Mouse (Mus musculus): ENCODE results near the gene Rpl38.
"Not testable (repeated sequence)": the region's sequence is repeated elsewhere in the genome, so short reads cannot be mapped to it uniquely, and the experiment has no call there.

Gene Rpl38

DNA sequence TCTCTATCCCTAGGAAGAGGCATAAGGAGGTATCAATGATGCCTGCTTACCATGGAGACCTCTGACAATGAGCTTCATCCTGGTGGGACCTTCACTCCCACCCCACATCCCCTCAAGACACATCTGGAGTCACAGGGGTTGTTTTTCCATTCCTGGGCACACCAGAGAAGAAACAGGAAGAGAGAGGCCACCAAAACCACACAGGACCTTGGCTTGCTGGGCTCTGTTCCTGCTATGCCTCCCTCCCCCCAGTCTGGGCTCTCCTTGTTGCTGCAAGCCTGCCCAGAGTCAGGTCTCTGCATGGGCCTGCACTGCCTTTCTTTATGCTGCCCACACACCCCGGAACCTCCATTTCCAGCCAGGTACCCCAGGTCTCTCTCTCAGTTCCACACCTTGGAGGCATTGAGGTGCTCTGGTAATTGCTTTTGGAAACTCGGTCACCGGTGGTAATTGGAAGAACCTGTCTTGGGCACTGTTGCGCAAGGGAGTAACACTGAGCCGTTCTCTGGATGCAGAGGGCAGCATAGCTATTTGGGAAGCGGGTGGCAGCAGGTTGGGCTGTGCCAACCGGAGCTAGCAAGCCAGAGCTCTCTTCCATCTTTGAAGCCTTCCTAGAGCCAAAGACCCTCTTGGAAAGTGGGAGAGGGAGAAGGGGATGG is 12.8 kb upstream of the Rpl38 start:
- intact Hi-C loops (cut with DNase I): no loop called here

DNA sequence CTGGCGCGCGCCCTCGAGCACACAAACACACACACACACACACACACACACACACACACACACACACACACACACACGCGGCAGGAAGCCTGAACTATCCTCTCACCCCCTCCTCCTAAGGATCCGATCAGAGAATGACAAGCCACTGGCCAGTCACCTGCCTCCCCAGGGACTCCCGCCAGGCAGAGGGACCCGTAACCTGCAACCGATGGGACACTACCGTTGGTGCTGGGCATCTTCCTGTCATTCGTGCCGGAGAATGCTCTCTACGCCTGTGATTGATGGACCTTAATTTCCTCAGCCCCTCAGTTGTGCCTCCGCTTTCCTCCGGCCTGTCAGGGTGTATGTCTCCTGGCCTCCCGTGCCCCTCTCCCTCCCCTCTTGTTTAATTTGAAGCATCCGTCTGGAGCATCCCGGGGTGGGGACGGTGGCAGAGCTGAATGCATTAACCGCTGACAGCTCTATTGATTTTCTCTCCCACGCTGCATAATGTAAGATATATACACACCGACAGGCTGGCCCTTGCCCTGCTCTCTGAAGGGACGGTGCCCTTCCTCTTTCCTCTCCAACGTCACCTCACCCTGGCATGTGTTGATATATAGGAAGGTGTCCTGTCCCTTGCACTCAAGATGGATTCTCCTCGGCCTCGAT is 11.2 kb upstream of the Rpl38 start:
- intact Hi-C loops (cut with DNase I): no loop called here

DNA sequence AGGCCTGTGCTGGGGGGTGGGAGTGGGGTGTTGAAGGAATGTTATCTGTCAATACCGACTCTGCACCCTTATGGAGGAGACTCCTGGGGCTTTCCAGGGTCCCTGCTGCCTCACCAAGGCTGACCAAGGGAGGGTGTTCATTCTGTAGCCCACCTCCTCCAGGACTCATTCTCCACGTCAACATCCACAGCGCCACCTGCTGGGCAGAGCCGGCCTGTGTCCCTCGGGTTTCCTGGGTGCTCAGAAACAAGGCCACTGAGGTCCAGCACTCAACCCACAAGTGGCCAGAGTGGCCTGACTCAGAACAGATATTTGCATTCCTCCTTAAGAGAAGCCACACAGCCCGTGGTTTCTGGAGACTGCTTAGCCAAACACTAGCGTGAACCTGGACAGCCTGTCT is 10.6 kb upstream of the Rpl38 start:
- intact Hi-C loops (cut with DNase I): no loop called here

DNA sequence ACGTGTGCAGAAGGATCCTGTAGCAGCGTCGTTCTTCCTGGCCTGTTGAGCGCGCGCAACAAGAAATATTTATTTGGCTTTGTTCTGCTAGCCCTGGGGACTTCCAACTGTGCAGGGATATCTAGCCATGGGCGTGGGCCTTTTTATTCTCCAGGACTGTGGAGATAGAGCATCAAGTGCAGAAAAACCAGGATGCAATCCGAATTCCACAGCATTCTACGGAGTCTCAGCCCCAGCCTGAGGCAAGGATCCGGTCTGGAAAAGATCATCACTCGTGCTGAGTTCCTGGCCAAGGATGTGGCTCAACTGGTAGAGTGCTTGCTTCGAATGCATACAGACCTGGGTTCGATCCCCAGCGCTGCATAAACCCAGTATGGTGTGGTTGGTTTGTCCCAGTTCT is 6.2 kb upstream of the Rpl38 start:
- intact Hi-C loops (cut with DNase I): no loop called here

DNA sequence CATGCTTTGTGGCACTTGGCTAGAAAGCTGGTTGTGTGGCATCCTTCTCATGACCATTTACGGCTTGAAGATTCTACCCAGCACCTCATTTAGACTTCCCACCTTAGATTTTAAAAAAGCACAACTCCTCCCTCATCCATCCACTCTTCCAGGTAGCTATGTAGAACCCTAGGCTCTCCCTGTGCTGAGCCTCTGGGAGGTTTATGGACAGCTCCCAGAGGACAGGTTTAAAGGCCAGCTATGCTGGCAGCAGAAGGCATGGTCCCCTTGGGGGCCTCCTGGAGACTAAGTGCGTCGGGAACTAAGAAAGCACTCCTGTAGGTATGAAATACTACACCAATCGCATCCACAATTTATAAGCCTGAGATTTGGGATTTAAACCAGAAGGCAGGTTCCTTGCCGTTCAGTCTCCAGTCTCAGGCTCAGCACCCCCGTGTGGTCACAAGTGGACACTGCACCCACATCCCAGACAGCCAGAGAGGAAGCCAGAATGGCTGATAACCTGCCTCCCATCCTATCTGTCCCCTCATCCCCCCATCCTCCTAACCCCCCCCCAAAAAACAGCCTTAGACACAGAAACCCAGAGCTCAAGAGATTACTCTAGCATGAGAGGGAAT is 5.5 kb upstream of the Rpl38 start:
- intact Hi-C loops (cut with DNase I): no loop called here

DNA sequence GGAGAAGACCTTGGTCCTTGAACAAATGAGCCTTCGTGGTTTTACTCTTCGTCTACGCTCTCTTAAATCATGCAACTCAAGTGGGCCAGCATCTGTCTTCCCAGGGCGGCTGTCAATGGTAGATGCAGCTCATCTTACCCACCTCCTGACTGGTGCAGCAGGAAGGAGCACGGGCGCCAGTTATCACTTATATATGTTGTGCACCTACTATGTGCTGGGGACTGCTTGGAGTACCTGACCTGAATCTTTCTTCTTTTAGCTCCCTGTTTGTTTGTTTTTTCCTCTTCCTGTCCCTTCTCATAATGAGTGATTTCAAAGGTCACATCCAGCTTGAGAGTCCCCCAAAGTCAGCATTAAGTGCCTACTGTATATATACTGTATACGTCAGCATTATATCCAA is 4.2 kb upstream of the Rpl38 start:
- intact Hi-C loops (cut with DNase I): no loop called here

DNA sequence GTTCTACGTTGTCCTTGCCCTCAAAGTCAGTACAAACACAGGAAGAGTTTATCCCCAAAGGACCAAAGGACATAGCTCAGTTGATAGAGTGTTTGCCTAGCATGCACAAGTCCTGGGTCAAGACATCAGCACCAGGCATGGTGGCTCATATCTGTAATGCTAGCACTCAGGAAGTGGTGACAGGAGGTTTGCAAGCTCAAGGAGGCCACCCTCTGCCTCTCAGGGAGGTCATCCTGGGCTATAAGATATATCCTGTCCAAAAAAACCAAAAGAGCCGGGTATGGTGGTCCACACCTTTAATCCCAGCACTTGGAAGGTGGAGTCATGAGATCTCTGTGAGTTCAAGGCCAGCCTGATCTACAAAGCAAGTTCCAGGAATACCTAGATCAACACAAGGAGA is 2.9 kb upstream of the Rpl38 start:
- intact Hi-C loops (cut with DNase I): no loop called here

DNA sequence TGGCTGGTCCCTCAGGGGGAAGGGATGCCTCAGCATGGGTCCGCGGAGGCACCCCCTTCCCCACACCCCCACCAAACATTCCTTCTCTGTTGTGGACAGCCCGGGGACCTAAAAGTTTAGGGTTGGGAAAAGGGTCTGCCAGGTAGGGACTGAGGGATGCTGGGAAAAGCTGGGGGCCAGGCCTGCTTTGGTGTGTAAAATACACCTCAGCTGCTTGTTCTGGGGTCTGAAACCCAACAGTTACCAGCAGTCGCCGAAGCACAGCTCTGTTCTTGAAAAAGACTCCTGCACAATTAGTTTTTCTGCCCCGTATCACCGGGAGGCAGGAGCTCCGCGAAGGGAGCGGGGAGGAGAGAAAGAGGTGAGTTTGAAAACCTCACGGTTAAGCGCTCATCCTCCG is 1.5 kb upstream of the Rpl38 start:
- intact Hi-C loops (cut with DNase I): no loop called here

DNA sequence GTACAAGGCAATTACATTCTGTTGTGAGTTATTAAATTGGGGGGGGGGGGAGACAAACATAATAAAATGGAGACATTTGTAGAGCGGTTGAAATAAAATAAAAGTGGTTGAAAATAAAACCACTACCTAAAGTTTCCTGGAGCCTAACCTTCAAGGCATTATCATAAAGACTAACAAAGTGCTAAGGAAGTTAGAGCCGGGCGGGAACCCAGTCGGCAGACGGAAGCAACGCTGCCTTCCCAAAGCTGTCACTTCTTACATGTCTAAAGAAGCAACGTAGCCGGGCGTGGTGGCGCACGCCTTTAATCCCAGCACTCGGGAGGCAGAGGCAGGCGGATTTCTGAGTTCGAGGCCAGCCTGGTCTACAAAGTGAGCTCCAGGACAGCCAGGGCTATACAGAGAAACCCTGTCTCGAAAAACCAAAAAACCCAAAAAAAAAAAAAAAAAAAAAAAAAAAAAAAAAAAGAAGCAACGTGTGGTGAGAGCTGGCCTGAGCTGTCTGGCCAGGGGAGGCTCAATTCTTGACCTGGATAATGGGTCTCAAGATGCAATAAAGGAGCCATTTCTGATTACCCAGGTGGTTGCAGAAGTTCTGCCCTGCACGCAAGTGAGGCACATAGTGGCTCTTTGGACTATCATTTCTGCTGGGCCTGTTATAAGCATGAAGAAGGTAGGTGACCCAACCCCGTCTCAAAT is 940 bp upstream of the Rpl38 start:
- intact Hi-C loops (cut with DNase I): no loop called here

DNA sequence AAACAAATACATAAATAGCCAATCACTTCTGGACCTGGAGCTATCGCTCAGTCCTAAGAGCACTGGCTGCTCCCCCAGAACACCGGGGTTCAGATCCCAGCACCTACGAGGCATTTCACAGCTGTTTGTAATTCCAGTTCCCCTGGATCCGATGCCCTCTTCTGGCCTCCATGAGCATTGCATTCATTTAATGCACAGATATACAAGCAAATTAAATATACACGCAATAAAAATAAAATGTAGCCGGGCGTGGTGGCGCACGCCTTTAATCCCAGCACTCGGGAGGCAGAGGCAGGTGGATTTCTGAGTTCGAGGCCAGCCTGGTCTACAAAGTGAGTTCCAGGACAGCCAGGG is 415 bp upstream of the Rpl38 start:
- intact Hi-C loops (cut with DNase I): not testable (repeated sequence)

DNA sequence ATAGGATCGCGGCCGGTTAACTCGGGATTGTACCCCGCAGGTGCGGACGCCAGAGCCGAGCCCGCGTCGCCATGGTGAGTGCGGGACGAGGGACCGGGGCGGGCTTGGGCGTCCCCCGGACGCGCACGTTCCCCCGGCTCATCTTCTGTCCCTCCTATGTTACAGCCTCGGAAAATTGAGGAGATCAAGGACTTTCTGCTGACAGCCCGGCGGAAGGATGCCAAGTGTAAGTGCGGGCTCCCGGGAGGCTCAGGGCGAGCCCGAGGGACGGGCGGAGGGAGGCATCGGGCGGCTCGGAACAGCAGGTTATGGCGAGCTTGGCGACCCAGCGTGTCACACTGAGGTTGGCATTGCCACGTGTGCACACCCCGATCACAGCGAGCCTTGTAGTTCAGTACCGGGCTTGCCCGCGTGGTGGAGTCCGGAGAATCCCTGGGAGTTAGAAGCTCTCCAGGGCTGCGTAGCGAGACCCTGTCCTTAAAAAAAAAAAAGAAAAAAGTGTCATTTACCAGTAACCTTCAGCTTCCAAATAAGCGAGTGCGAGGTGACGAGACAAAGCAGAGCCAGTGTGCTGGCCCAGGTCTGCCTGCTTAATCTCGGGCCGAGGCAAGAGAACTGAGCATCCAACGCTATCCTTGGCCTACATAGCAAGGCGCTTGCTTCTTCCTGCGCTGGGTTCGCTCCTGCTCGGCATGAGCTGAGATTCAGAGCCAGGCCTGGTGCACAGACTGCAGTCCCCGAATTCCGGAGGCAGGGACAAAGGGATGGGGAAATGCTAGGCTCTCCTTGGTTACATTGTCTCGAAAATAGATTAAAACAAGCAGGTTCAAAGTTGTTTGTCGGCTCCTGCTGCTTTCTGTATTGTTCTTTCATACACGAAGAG is 658 bp downstream of the Rpl38 start:
- intact Hi-C loops (cut with DNase I): no loop called here

DNA sequence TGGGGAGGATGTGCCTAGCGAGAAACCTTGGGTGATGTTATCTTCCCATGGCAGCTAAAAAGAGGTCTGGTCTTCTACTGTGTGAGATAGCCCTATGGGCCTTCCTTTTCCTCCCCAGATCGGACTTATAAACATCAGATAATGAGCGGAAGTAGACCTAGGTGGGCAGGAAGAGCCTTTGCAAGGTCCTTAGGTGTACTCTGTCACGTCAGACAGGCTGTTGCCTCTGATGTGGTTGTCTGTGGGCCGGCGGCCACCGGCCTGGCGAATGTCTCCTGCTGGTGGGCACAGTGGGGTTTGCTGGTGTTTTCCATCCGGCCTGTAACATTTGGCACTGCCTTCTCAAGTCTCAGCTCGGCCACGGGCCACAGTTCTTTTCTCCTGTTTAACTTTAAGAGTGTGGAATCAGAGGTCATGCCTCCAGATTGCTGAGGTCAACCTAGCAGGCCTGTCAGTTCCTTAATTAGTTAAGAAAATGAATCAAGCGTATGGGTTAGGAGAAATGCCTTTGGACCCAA is 1.4 kb downstream of the Rpl38 start:
- intact Hi-C loops (cut with DNase I): loop anchor here (5.0 kb wide), 1 partner anchor 43 kb away; no protein-coding TSS in a partner anchor

DNA sequence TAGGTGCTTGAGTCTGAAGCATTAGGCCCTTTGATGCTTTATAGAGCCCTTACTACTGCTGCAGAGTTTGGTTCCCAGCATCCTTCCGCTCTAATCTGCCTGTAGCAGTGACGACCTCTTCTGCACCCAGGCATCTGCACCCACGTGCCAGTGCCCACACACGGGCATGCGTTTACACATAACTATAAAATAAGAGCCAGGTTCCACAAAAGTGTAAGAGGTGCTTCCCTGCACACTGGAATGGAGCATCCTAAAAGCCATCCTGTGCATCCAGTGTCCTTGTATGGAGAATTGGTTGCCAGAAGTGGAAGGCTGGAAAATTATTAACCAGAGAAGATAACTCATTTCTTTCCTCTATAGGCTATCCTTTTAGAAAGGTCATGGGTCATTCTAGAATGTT is 2.8 kb downstream of the Rpl38 start:
- intact Hi-C loops (cut with DNase I): loop anchor here (5.0 kb wide), 1 partner anchor 41 kb away; no protein-coding TSS in a partner anchor

DNA sequence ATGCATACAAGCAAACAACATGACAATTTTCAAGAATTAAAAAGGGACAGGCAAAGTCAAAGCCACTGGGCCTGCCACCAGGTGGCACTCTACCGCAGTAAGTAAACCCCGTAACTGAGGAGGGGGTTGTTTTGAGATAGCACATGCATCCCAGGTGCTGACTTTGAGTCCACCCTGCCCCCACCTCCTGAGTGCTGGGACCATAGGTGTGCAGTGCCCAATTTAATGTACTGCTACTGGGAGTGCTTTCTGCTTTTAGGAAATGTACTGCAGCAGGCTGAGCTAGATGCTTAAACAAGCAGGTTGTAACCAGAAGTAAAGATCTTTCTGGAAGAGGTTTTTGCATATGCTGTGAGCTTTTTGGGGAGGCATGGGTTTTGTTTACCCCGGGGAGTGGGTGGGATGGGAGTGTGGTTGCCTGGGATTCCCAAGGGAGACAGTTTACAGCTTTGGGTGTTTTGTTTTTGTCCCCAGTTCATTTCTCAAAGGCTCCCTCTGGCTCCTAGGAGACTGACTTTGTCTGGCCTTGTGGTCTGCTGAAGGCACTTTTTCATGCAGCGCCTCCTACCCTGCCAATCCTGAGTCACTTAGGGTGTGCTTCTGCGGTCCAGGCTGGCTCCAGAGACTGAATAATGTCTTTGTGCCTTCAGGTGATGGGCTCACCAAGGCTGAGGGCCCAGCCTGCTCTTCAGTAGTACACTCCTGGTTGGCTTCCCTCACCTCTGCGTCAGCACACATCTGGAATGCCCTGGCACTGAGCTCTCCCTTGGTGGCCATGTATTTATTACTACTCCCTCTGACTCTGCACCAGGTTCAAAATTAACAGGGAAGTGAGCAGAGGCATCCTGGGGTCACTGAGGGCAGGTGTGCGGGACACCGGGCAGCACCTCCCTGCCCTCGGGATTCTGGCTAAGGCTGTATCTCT is 4.7 kb downstream of the Rpl38 start:
- intact Hi-C loops (cut with DNase I): loop anchor here (5.0 kb wide), 1 partner anchor 39 kb away; no protein-coding TSS in a partner anchor

DNA sequence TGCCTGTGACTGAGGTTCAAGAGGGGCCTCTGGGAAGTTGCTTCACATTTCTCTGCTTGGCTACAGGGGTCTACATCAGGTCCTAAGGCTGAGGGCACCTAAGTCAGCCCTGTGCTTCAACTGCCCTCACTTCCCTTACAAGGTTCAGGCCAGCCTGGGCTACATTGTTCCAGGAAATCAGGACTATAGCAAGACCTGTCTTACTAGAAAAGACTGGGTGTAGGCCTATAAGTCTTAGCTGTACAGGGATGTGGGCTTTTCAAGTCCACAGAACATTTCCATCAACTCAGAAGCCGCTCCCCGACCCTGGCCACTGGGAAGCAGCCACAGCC is 5.4 kb downstream of the Rpl38 start:
- intact Hi-C loops (cut with DNase I): loop anchor here (5.0 kb wide), 1 partner anchor 39 kb away; no protein-coding TSS in a partner anchor

DNA sequence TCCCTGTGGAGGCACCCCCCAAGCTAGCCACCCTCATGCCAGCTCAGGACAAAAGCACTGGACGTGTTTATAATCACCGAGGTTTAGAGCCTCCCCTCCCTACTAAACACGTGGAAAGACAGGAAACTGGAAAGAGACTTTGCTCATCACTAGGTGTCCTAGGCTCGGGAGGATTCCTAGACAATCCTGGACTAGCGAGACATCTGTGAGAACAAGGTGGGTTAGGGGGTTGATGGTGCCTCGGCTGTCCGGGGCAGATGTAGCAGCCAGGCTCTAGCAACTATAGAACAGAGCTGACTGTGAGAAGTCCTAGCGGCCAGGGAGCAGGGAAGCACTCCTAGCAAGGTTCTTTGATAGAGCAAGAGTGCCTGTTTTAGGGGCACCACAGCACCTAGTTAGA is 5.9 kb downstream of the Rpl38 start:
- intact Hi-C loops (cut with DNase I): loop anchor here (5.0 kb wide), 1 partner anchor 38 kb away; no protein-coding TSS in a partner anchor

DNA sequence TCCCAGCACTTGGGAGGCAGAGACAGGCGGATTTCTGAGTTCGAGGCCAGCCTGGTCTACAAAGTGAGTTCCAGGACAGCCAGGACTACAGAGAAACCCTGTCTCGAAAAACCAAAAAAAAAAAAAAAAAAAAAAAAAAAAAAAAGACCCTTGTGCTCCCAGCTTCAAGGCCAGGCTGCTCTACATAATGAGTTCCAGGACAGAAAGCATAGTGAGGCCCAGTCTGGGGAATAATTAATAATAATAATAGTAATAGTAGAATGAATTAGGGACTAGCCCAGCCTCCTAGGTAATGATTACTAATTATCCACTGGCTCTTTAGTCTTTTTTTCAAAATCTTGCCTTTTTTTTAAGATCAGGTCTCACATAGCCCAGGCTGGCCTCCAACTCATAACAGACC is 6.5 kb downstream of the Rpl38 start:
- intact Hi-C loops (cut with DNase I): loop anchor here (5.0 kb wide), 2 partner anchors 38 to 48 kb away; no protein-coding TSS in a partner anchor

DNA sequence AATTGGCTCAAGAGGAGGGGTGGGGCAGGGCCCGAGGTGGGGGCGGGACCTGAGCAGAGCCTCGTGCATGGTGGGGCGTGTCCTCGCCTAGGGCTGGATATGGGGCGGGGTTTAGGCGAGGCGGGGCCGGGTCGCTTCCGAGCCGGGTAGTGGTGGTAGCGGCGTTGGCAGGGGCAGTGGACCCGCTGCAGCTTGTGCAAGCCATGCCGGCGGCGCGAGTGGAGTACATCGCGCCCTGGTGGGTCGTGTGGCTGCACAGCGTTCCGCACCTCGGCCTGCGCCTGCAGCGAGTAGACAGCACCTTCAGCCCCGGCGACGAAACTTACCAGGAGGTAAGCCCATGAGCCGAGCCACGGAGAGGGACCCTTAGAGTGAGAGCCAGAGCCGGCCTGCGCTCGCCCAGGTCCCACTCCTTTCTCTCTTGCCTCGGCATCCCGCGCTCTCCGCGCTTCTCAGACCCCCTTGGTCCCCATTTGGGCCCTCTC is 7.1 kb downstream of the Rpl38 start, which contains the start of gene Ttyh2:
TSS of gene Ttyh2 (plus strand) at position 91 of the 485 bp plus-strand sequence.
- intact Hi-C loops (cut with DNase I): loop anchor here (5.0 kb wide), 1 partner anchor 47 kb away; no protein-coding TSS in a partner anchor

DNA sequence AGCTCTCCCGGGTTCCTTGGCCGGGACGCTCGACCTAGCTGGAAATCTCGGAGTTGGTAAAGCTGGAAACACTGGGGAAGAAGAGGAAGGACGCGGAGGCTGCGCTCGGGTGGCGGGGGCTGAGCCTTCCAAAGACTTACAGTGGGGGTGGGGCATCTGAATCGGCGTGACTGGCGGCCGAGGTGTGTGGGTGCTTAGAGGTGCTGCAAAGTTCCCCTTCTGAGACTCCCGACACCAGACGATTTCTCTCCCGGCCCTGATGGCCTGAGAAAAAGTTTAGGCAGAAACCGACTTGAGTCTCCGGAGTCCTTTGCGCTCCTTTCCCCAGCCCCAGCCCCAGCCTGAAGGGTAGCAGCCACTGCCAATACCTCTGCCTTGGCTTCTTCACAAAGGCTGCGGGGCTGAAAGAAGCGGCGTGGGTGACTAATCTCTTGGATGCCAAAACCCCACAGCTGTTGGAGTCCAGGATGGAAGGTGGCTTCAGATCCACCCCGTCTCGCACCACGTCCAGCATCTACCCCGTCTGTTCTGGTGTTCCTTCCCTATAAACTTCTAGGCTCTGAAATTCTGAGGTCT is 7.6 kb downstream of the Rpl38 start:
- intact Hi-C loops (cut with DNase I): loop anchor here (5.0 kb wide), 1 partner anchor 46 kb away; no protein-coding TSS in a partner anchor
